Mouse (Mus musculus) liver, embryonic 14.5 days (tissue): Measurements from ENCODE around the gene Golga4. TPM values are rescaled to one million over a fixed set of nuclear protein-coding genes. Genes with fewer than 3 reads are reported as not detected.
A peak's percentile ranks its signal among the peaks of the same experiment; 100 is the strongest.

Experiments
- ATAC-seq: fragments of 200-750 bp; cut with Nextera tagmentation; 2 replicates; pipeline ENCODE4 v1.8.0; 2017; ENCODE audit warnings: moderate number of reproducible peaks, mild to moderate bottlenecking, moderate library complexity; ENCODE audit not compliant: insufficient read depth
- DNase-seq, 3 experiments: peaks; one replicate each; pipeline ENCODE4 v3.0.0-alpha.2; 2012 to 2013; ENCODE audit warnings: low read depth in 3 of 3, low spot score in 3 of 3
- H3K27ac ChIP-seq: fragments of 300-500 bp; sonication (generic); 2 replicates; pipeline ENCODE4 v1.5.1; 2014; ENCODE audit warnings: moderate library complexity, mild to moderate bottlenecking, control low read depth, inconsistent platforms
- H3K27me3 ChIP-seq: fragments of 300-500 bp; sonication (generic); 2 replicates; pipeline ENCODE4 v1.6.1; 2014; ENCODE audit warnings: mild to moderate bottlenecking, low read length, moderate library complexity; ENCODE audit not compliant: control insufficient read depth, insufficient read depth
- H3K36me3 ChIP-seq: fragments of 300-500 bp; sonication (generic); replicated peaks from 2 replicates; pipeline ENCODE4 v1.6.1; 2014; ENCODE audit warnings: low read depth; ENCODE audit not compliant: control insufficient read depth, insufficient read depth
- H3K4me1 ChIP-seq, 2 experiments: fragments of 200-500 bp in 1 of 2; fragments of 300-500 bp in 1 of 2; sonication (generic) in 1 of 2; replicated peaks; 2 replicates each; pipeline ENCODE4 v1.6.1; 2012 to 2014; ENCODE audit warnings: antibody characterized with exemption in 1 of 2, inconsistent platforms in 1 of 2, low read length in 1 of 2; ENCODE audit not compliant: control insufficient read depth in 2 of 2, insufficient read depth in 2 of 2
- H3K4me2 ChIP-seq: fragments of 300-500 bp; sonication (generic); 2 replicates; pipeline ENCODE4 v1.6.1; 2014; ENCODE audit warnings: low read depth, mild to moderate bottlenecking, control low read depth, moderate library complexity
- H3K4me3 ChIP-seq, 2 experiments: fragments of 200-500 bp in 1 of 2; fragments of 300-500 bp in 1 of 2; sonication (generic) in 1 of 2; 2 replicates each; pipeline ENCODE4 v1.5.1; 2012 to 2014; ENCODE audit warnings: low read depth in 2 of 2, low read length in 2 of 2, mild to moderate bottlenecking in 2 of 2, control low read depth in 1 of 2, inconsistent platforms in 1 of 2, moderate library complexity in 1 of 2; ENCODE audit not compliant: insufficient read depth in 1 of 2
- H3K9ac ChIP-seq: fragments of 300-500 bp; sonication (generic); replicated peaks from 2 replicates; pipeline ENCODE4 v1.6.1; 2014; ENCODE audit warnings: mild to moderate bottlenecking, control low read depth, moderate library complexity
- H3K9me3 ChIP-seq: fragments of 300-500 bp; sonication (generic); 2 replicates; pipeline ENCODE4 v1.6.1; 2016; ENCODE audit warnings: low read length, mixed read lengths; ENCODE audit not compliant: control insufficient read depth
- CTCF ChIP-seq: IDR thresholded peaks from 2 replicates; pipeline ENCODE4 v1.5.1; 2016; ENCODE audit warnings: antibody characterized with exemption, low read depth, control low read depth
- EP300 ChIP-seq: IDR thresholded peaks from 2 replicates; pipeline ENCODE4 v1.6.1; 2016; ENCODE audit warnings: antibody characterized with exemption, low read depth
- WGBS: fragments of 180-500 bp; shearing (Covaris S2); extraction: QIAGEN DNeasy Blood & Tissue Kit; methylation state at CpG from one replicate; pipeline ENCODE4 v1.1.7; 2014; ENCODE audit not compliant: insufficient replicate concordance; 5-methylcytosine and 5-hydroxymethylcytosine counted together
- polyA plus RNA-seq, 2 experiments: library from polyadenylated mRNA; depleted of rRNA in 1 of 2; stranded (reverse) in 1 of 2; unstranded in 1 of 2; fragments of >200 nt; fragmentation: Nextera tagmentation in 1 of 2; extraction: Ambion mirVana in 1 of 2; gene quantifications; 2 replicates each; pipeline versions ENCODE4 v1.2.1 to v1.2.3; 2012 to 2014

The Golga4 gene
- polyA plus RNA-seq, 2 experiments = 10.6 to 13.2 TPM

DNA sequence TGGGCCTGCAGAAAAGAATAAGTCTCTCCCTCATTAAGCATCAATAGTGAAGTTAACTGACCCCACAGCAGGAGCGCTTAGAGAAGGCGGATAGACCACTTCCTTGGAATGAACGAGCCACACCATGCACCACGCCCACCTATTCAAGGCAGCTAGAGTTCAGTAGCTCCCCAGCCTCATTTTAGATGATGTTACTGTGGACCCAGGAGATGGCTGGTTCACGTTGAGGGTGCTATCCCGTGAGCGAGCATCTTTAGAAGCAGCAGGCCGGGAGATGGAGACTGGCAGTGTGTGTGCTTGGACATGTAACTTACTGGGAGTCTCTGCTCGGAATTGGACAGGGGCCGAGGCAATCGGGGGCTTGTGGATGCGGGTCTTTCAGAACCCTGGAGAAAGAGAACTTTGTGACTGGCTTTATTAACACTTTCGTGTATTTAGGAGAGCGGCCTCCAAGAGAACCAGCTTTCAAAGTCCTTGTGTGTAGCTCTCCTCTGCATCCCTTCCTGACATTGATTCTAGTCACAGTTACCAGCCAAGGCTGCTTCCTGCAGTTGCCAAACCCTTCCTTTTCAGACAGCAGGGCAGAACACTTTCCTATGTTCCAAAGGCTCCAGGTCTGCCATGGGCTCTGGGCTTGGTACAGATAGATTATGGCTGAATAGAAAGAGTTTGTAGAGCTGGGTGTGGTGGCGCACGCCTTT is 101.8 kb downstream of the Golga4 start:
- Histone ChIP-seq H3K27me3 (peaks cover 15% of the 10 kb centered on the region), H3K9ac (no peak overlapping the region), H3K9me3 (no peaks in the 10 kb centered on the region), H3K4me2 (no peak overlapping the region), H3K27ac (no peak overlapping the region), H3K36me3 (no peaks in the 10 kb centered on the region), H3K4me3 (peak overlapping the region; percentile 32 to 45; a peak in 3 of 4 replicates), H3K4me1 (peaks cover 0 to 2% of the 10 kb centered on the region in 2 experiments; a peak in 1 of 4 replicates)
- WGBS = 48% methylated on average over 16 of the region's 16 CpGs
- DNase-seq (no peak), ATAC-seq (no peak)
- TF ChIP-seq CTCF (no peak), EP300 (no peak)

GRCm38 (mm10) chr9:118608556-118608955 is 102.5 kb downstream of the Golga4 start:
- Histone ChIP-seq H3K36me3 (no peaks in the 10 kb centered on the region), H3K4me2 (no peak overlapping the region; the same call in 1 of the 2 replicates), H3K27me3 (peaks cover 15% of the 10 kb centered on the region), H3K9ac (no peak overlapping the region), H3K4me3 (no peak overlapping the region), H3K4me1 (peaks cover 0 to 2% of the 10 kb centered on the region in 2 experiments; a peak in 1 of 4 replicates), H3K27ac (no peak overlapping the region), H3K9me3 (no peaks in the 10 kb centered on the region)
- DNase-seq (no peak), ATAC-seq (no peak)
- no peak for TF ChIP-seq EP300
- TF ChIP-seq CTCF = no peak
- 43% methylated on average over 4 of the region's 4 CpGs for WGBS

DNA sequence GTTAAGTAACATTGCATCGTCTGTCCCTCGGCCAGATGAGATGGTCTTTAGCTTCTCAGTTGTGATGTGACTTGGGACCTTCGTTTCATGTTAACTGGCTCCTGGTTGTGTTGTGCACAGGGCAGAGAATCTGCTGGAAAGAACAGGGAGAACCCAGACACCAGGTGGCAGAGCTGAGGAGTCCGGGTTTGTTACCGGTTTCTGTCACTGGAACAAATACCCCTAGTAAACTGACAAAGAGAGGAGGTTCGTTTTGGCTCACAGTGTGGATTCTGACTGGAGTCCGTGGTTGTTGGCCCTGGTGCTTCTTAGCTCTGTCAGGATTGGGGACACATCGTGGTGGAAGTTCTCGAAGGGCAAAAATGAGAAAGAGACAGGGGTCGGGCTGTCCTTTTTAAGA is 104.0 kb downstream of the Golga4 start:
- Histone ChIP-seq H3K9me3 (no peaks in the 10 kb centered on the region), H3K27ac (no peak overlapping the region), H3K36me3 (no peaks in the 10 kb centered on the region), H3K9ac (no peak overlapping the region), H3K4me3 (no peak overlapping the region), H3K4me2 (no peak overlapping the region), H3K4me1 (peaks cover 0 to 2% of the 10 kb centered on the region in 2 experiments; a peak in 1 of 4 replicates), H3K27me3 (peaks cover 15% of the 10 kb centered on the region)
- 43% methylated on average over 10 of the region's 10 CpGs for WGBS
- TF ChIP-seq EP300 (no peak), CTCF (no peak)
- no peak for DNase-seq
- ATAC-seq = no peak

DNA sequence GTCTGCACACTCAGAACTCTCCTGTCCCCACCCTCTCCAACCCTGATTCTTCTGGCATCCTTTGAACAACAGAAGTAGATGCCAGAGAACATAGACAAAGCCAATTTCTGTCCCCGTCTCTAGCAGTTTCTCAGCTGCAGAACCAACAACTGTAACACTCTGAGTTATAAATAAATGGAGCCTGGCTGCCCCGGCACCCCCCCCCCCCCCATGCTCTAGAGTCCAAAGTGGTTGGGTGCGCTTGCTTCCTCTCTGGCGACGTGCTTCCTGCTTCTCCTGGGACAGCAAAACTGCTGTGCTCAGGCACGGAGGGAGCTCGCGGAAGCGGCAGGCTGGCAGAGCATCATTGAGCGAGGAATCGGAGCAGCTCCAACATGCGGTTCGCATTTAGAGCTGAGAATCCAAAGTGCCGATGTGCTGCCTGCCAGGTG is 105.1 kb downstream of the Golga4 start:
- H3K9me3 ChIP-seq = no peaks in the 10 kb centered on the region
- no peak overlapping the region for H3K9ac ChIP-seq
- no peak overlapping the region for H3K4me2 ChIP-seq
- H3K4me3 ChIP-seq = no peak overlapping the region
- H3K27me3 ChIP-seq = peaks cover 15% of the 10 kb centered on the region
- TF ChIP-seq EP300 = no peak
- no peak for TF ChIP-seq CTCF
- H3K27ac ChIP-seq = no peak overlapping the region
- WGBS = 24% methylated on average over 14 of the region's 14 CpGs
- no peaks in the 10 kb centered on the region for H3K36me3 ChIP-seq
- ATAC-seq = no peak
- no peak for DNase-seq
- peaks cover 0 to 2% of the 10 kb centered on the region in 2 experiments; a peak in 1 of 4 replicates for H3K4me1 ChIP-seq

- Histone ChIP-seq H3K27ac (no peak overlapping the region), H3K27me3 (peaks cover 10% of the 10 kb centered on the region), H3K4me2 (no peak overlapping the region), H3K9me3 (no peaks in the 10 kb centered on the region), H3K4me1 (peaks cover 0 to 2% of the 10 kb centered on the region in 2 experiments; a peak in 1 of 4 replicates), H3K9ac (no peak overlapping the region), H3K36me3 (no peaks in the 10 kb centered on the region), H3K4me3 (no peak overlapping the region)
- TF ChIP-seq CTCF (no peak), EP300 (no peak)
- DNase-seq (no peak), ATAC-seq (no peak)
- 31% methylated on average over 20 of the region's 20 CpGs for WGBS
Measured at GRCm38 (mm10) chr9:118611958-118612581, 106.0 kb downstream of the Golga4 start.
